ENCODE assay signal across 9 mouse cellular contexts in the genomic region with DNA sequence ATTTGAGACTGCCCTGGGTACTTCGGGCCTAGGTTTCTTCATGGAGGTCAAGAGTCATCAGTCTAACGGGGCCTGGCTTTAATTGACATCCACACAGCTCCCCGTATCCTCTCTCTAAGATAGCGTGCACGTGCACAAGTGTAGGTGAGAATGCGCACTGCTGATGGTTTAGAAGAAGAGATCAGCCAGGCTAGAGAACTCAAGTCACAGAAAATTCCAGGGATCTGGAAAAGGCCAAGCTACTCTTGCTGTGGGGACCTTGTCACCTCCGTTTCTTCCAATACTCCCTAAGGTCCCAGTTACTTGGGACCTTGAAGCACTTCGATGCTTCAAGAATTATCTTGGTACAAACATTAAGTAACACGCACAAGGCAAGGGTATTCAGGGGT. TPM values are rescaled to one million over a fixed set of nuclear protein-coding genes. Genes with fewer than 3 reads are reported as not detected.
DNase-seq lines count a peak whose midpoint lies in the region; ATAC-seq and TF ChIP-seq lines count a peak whose summit lies in the region.
"Had no signal": no experiment of that assay in that cellular context is flagged by ENCODE, and none has a peak within 500 bp of the region (broad histone marks: within the 10 kb centered on the region; RNA-seq: fewer than 3 reads in every experiment).

No protein-coding gene starts in this region.

- H3K4me1 ChIP-seq in heart, embryonic 13.5 days = peaks cover 68% of the 10 kb centered on the region
- H3K4me1 ChIP-seq in CH12.LX (ENCODE audit: control insufficient read depth in 1 of 2, insufficient read depth in 2 of 2) = peaks cover 16 to 57% of the 10 kb centered on the region in 2 experiments
- peaks cover 25% of the 10 kb centered on the region for H3K4me1 ChIP-seq in forebrain, embryonic 14.5 days (ENCODE audit: control insufficient read depth, insufficient read depth, low read length)
- peaks cover 48% of the 10 kb centered on the region for H3K4me1 ChIP-seq in limb, embryonic 12.5 days (replicated peaks)

- TF ChIP-seq RAD21 in CH12.LX (IDR thresholded peaks at IDR 0.05; ENCODE audit: low read depth, low read length) = no peak

- DNase-seq in heart, postnatal 14 days = no peak
- no peak for DNase-seq in CH12.LX (ENCODE audit: extremely low read depth)
- no peak for DNase-seq in forebrain, embryonic 14.5 days (ENCODE audit: low spot score)
- no peak for DNase-seq in cerebellum, adult 18-20 months
- DNase-seq in frontal cortex, adult 2 months (ENCODE audit: extremely low spot score in 1 of 2, low spot score in 1 of 2) = no peak
- DNase-seq in urinary bladder, postnatal 25 days (ENCODE audit: low spot score) = no peak
- DNase-seq: layer of hippocampus, adult 9-11 months had no signal

- dilution Hi-C loops in CH12.LX (cut with MboI; ENCODE audit: extremely low pct_ligation_motif_present, extremely low pct_unique_long_range_greater_than_20kb, low sequenced_read_pairs) = no loop called here

- H3K9ac ChIP-seq in heart, embryonic 13.5 days = peak overlapping the region; percentile 89
- H3K9ac ChIP-seq in CH12.LX (ENCODE audit: insufficient read depth, low read depth) = peak overlapping the region; percentile 90
- peak overlapping the region; percentile 93 for H3K9ac ChIP-seq in forebrain, embryonic 14.5 days (ENCODE audit: low read length)
- H3K9ac ChIP-seq in limb, embryonic 12.5 days (replicated peaks) = no peak overlapping the region

- peaks cover 79% of the 10 kb centered on the region for H3K79me2 ChIP-seq in CH12.LX (replicated peaks; ENCODE audit: control insufficient read depth, extremely low read depth, insufficient read depth, poor library complexity, severe bottlenecking)

- intact Hi-C loops in heart, postnatal 14 days (cut with DNase I) = no loop called here

- no peak for ATAC-seq in heart, embryonic 13.5 days (ENCODE audit: extremely low read depth, insufficient number of reproducible peaks, low FRiP score, low TSS enrichment)
- no peak for ATAC-seq in forebrain, embryonic 14.5 days
- ATAC-seq in limb, embryonic 12.5 days (ENCODE audit: insufficient number of reproducible peaks, insufficient read depth, low FRiP score, low TSS enrichment, low read depth) = no peak

- TF ChIP-seq EP300 in CH12.LX (IDR thresholded peaks at IDR 0.05; ENCODE audit: low read length) = no peak

- H3K4me3 ChIP-seq in heart, embryonic 13.5 days = peak overlapping the region; percentile 88
- H3K4me3 ChIP-seq in CH12.LX (replicated peaks in 1 of 3; ENCODE audit: low read depth in 2 of 3, low read length in 2 of 3, poor library complexity in 1 of 3) = peak overlapping the region; percentile 10 to 76 (median 74)
- no peak overlapping the region for H3K4me3 ChIP-seq in forebrain, embryonic 14.5 days (ENCODE audit: low read depth, low read length)
- 0 out of 2 replicates have a peak overlapping the region, but pooled peaks have one; percentile 65 for H3K4me3 ChIP-seq in limb, embryonic 12.5 days (replicated peaks)

- H3K4me2 ChIP-seq in heart, embryonic 13.5 days = peak overlapping the region; percentile 98
- H3K4me2 ChIP-seq in CH12.LX (ENCODE audit: insufficient read depth, low read depth, poor library complexity, severe bottlenecking) = peak overlapping the region; percentile 58
- H3K4me2 ChIP-seq in forebrain, embryonic 14.5 days (ENCODE audit: low read length) = peak overlapping the region; percentile 99
- H3K4me2 ChIP-seq in limb, embryonic 12.5 days = peak overlapping the region; percentile 97

- no peak for TF ChIP-seq CTCF in CH12.LX (conservative IDR thresholded peaks at IDR 0.05 in 1 of 2, IDR thresholded peaks at IDR 0.05 in 1 of 2; ENCODE audit: low read depth in 2 of 2, low read length in 2 of 2)

- H3K36me3 ChIP-seq in heart, embryonic 13.5 days = 0 out of 2 replicates have a peak, but pooled peaks cover 3% of the 10 kb centered on the region
- H3K36me3 ChIP-seq in CH12.LX (replicated peaks in 1 of 2; ENCODE audit: control insufficient read depth in 1 of 2, insufficient read depth in 1 of 2, low read length in 1 of 2) = peaks cover 4 to 37% of the 10 kb centered on the region in 2 experiments
- no peaks in the 10 kb centered on the region for H3K36me3 ChIP-seq in forebrain, embryonic 14.5 days (ENCODE audit: control insufficient read depth, insufficient read depth, low read length)
- H3K36me3 ChIP-seq in limb, embryonic 12.5 days = no peaks in the 10 kb centered on the region

- H3K27me3 ChIP-seq in heart, embryonic 13.5 days (replicated peaks) = 0 out of 2 replicates have a peak, but pooled peaks cover 3% of the 10 kb centered on the region
- no peaks in the 10 kb centered on the region for H3K27me3 ChIP-seq in CH12.LX (replicated peaks)
- H3K27me3 ChIP-seq in forebrain, embryonic 14.5 days (replicated peaks; ENCODE audit: control insufficient read depth, insufficient read depth, low read length) = peaks cover 5% of the 10 kb centered on the region; the same call in 1 of the 2 replicates
- H3K27me3 ChIP-seq in limb, embryonic 12.5 days = peaks cover 11% of the 10 kb centered on the region

- TF ChIP-seq POLR2A in CH12.LX (IDR thresholded peaks at IDR 0.05; ENCODE audit: low read depth, low read length) = no peak

- in situ Hi-C loops in CH12.LX (cut with MboI; ENCODE audit: low pct_ligation_motif_present, low pct_unique_long_range_greater_than_20kb, low sequenced_read_pairs) = loop anchor here (10.0 to 25.0 kb wide), 2 partner anchors 122 to 1140 kb away; a partner anchor contains a TSS

- no peaks in the 10 kb centered on the region for H3K9me3 ChIP-seq in heart, embryonic 13.5 days
- H3K9me3 ChIP-seq in CH12.LX (replicated peaks; ENCODE audit: low read length) = no peaks in the 10 kb centered on the region
- H3K9me3 ChIP-seq in forebrain, embryonic 14.5 days (replicated peaks; ENCODE audit: control insufficient read depth, low read length) = no peaks in the 10 kb centered on the region
- no peaks in the 10 kb centered on the region for H3K9me3 ChIP-seq in limb, embryonic 12.5 days

- 56% methylated on average over 9 of the region's 9 CpGs for WGBS in heart, embryonic 13.5 days
- 71% methylated on average over 9 of the region's 9 CpGs for WGBS in forebrain, embryonic 14.5 days
- 42% methylated on average over 9 of the region's 9 CpGs for WGBS in limb, embryonic 12.5 days

- H3K27ac ChIP-seq in heart, embryonic 13.5 days (replicated peaks) = peak overlapping the region; percentile 98
- H3K27ac ChIP-seq in CH12.LX (ENCODE audit: insufficient read depth, low read depth) = peak overlapping the region; percentile 76
- no peak overlapping the region for H3K27ac ChIP-seq in forebrain, embryonic 14.5 days (ENCODE audit: low read depth, low read length)
- peak overlapping the region; percentile 65 for H3K27ac ChIP-seq in limb, embryonic 12.5 days

TF ChIP-seq in CH12.LX, 34 proteins besides CTCF, POLR2A, EP300 and RAD21:
- TF ChIP-seq NRF1 (IDR thresholded peaks at IDR 0.05; ENCODE audit: low read depth, low read length) (no peak), BHLHE40 (IDR thresholded peaks at IDR 0.05; ENCODE audit: low read depth, low read length) (0 out of 2 replicates have a peak, but pooled peaks have one; percentile 23), UBTF (IDR thresholded peaks at IDR 0.05; ENCODE audit: low read depth, low read length) (no peak)

RNA-seq across cellular contexts. Expression of a gene that starts 3.7 kb away (rescaled TPM):
- polyA plus RNA-seq in heart, embryonic 13.5 days (2015; fragmentation: Nextera tagmentation; extraction: Ambion mirVana) = 36.8 and 41.9 TPM in 2 replicates
- 10 to 100 TPM; 19.6 to 22.7 TPM for total RNA-seq in heart, postnatal 14 days (2021)
- total RNA-seq in CH12.LX (2012; rRNA removed) (24.4 and 30.0 TPM in 2 replicates), CH12.LX (2014; rRNA removed) (23.5 and 27.8 TPM in 2 replicates)
- 34.5 and 34.6 TPM in 2 replicates for polyA plus RNA-seq in CH12.LX (2012; ENCODE audit: insufficient read length, low read depth)
- 38.1 and 53.7 TPM in 2 replicates for polyA plus RNA-seq in forebrain, embryonic 14.5 days (2014; fragmentation: Nextera tagmentation; extraction: Ambion mirVana)
- polyA plus RNA-seq in limb, embryonic 12.5 days (2016; fragmentation: Nextera tagmentation; extraction: Ambion mirVana) = 30.1 and 31.6 TPM in 2 replicates
- 7.5 and 10.9 TPM in 2 replicates for polyA plus RNA-seq in frontal cortex, adult 2 months (2012; rRNA removed)

RNA-seq across cellular contexts. Expression of a gene that starts 47.7 kb away (rescaled TPM):
- 49.1 and 57.4 TPM in 2 replicates for polyA plus RNA-seq in heart, embryonic 13.5 days (2015; fragmentation: Nextera tagmentation; extraction: Ambion mirVana)
- total RNA-seq in heart, postnatal 14 days (2021) = 10 to 100 TPM; 92.6 to 95.8 TPM
- total RNA-seq in CH12.LX (2012; rRNA removed) (59.6 and 74.1 TPM in 2 replicates), CH12.LX (2014; rRNA removed) (68.5 and 74.6 TPM in 2 replicates)
- polyA plus RNA-seq in CH12.LX (2012; ENCODE audit: insufficient read length, low read depth) = 191 and 193 TPM in 2 replicates
- 47.9 and 55.9 TPM in 2 replicates for polyA plus RNA-seq in forebrain, embryonic 14.5 days (2014; fragmentation: Nextera tagmentation; extraction: Ambion mirVana)
- polyA plus RNA-seq in limb, embryonic 12.5 days (2016; fragmentation: Nextera tagmentation; extraction: Ambion mirVana) = 40.8 and 41.0 TPM in 2 replicates
- polyA plus RNA-seq in frontal cortex, adult 2 months (2012; rRNA removed) = 89.2 and 100 TPM in 2 replicates
